Mouse (Mus musculus) central nervous system, embryonic 18 days (tissue): ENCODE data around the gene Dexi. TPM values are rescaled to one million over a fixed set of nuclear protein-coding genes. Genes with fewer than 3 reads are reported as not detected.

Source experiments
- polyA plus RNA-seq: library from polyadenylated mRNA; depleted of rRNA; stranded (reverse); fragments of >200 nt; gene quantifications from 2 replicates; pipeline ENCODE4 v1.2.3, GENCODE M21; 2012; rRNA removed

Dexi gene
- polyA plus RNA-seq, result 30.0 and 31.4 TPM in 2 replicates

GRCm38 (mm10) chr16:10542698-10543365 is at the start of gene Dexi:
Gene Dexi (minus strand): TSS chr16:10543054.

GRCm38 (mm10) chr16:10544995-10545622 is 2.3 kb upstream of the Dexi start, which contains the start of gene Clec16a:
Gene Clec16a (plus strand): TSS chr16:10545339.

GRCm38 (mm10) chr16:10479857-10480256 is 63.0 kb downstream of the Dexi start, which contains the start of gene Ciita:
Gene Ciita (plus strand): TSS chr16:10480059.

Other genes with a start within 250 kb of the Dexi start
- gene Emp2, start 229.1 kb downstream of the Dexi start, polyA plus RNA-seq, result 16.9 and 19.2 TPM in 2 replicates
- gene Tekt5, start 147.6 kb downstream of the Dexi start, polyA plus RNA-seq, result 9.8 and 11.5 TPM in 2 replicates
- gene Nubp1, start 131.1 kb downstream of the Dexi start, polyA plus RNA-seq, result 38.0 and 40.0 TPM in 2 replicates
- gene Tvp23a, start 95.7 kb downstream of the Dexi start, polyA plus RNA-seq, result 49.6 and 51.5 TPM in 2 replicates
- 0.01 and 0.04 TPM in 2 replicates for gene Ciita, start 63.0 kb downstream of the Dexi start, polyA plus RNA-seq
- gene Clec16a, start 2.3 kb upstream of the Dexi start, polyA plus RNA-seq, result 29.6 and 32.2 TPM in 2 replicates
- 1.7 and 2.2 TPM in 2 replicates for gene Socs1, start 242.5 kb upstream of the Dexi start, polyA plus RNA-seq
- gene Tnp2, start 245.6 kb upstream of the Dexi start, polyA plus RNA-seq, result not detected in 2 replicates
- not detected in 2 replicates for gene Prm3, start 247.9 kb upstream of the Dexi start, polyA plus RNA-seq